Mouse (Mus musculus): Measurements from ENCODE around the gene Krt42.

DNA sequence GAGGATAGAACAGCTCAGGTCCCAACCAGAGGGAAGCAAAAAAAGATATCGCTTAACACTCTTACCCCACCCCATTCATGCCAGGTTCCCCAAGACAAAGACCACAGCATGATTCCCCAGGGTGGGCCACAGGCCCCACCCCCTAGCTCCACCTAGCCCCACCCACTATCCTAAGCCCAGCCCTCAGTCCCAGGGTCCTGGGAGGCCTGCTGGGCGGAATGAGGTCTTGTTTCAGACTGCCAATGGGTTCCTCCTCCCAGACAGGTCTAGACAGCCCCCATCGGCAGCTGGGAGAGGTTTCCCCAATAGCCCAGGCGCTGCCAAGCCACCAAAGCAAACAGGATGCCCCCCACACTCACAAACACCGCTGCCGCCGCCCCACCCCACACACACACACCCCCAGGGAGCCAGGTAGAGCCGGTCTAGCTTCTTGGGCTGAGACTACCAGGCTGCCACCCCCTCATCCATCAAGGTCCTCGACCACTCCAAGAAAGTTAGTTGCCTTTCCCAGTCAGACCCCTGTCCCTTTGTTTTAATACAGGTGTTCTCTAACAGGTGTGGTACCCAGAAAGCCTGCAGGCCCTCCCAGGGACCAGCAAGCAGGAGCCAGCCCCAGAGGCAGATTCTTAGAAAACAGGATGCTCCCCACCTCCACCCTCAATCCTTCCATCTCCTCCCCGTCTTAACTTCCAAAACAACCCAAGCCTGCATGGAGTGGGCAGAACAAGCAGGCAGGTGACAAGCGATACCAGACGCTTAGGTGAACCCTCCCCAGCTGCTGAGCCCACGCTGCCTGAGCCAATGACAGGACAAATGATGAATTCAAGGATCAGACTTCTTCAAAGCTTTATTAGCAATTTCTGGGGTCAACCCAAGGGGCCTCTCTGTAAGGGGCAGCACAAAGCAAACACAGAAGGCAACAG, 7.4 kb downstream of the Krt42 start:
- TF ChIP-seq POLR2A (IDR thresholded peaks at IDR 0.05; ENCODE audit: borderline replicate concordance, extremely low read depth, low read depth, low read length) (no peak), CTCF (IDR thresholded peaks at IDR 0.05; ENCODE audit: insufficient read depth, low read length) (no peak)

Data from lung, adult 2 months (tissue).